Mouse (Mus musculus): ENCODE data around the gene Gm47841.

GRCm38 (mm10) chr15:101001685-101002084 lies 45.5 kb downstream of the Gm47841 start:
- TF ChIP-seq CTCF (IDR thresholded peaks at IDR 0.05; ENCODE audit: low read depth) (no peak), EP300 (IDR thresholded peaks at IDR 0.05; ENCODE audit: low read depth) (no peak)
